Mouse (Mus musculus): Measurements from ENCODE around the gene Zfp653.

The Zfp653 gene

GRCm38 (mm10) chr9:22067195-22067594 is 4.0 kb downstream of the Zfp653 start:
- DNase-seq: no peak

- DNase-seq: no peak
Observed at GRCm38 (mm10) chr9:22066433-22066832, 4.7 kb downstream of the Zfp653 start.

GRCm38 (mm10) chr9:22065642-22066041 is 5.5 kb downstream of the Zfp653 start:
- no peak for DNase-seq

GRCm38 (mm10) chr9:22064341-22064740 is 6.8 kb downstream of the Zfp653 start:
- DNase-seq: no peak

- DNase-seq: peak; percentile 82
Observed at GRCm38 (mm10) chr9:22061339-22061738, 9.8 kb downstream of the Zfp653 start.

- DNase-seq: no peak
Observed at GRCm38 (mm10) chr9:22058011-22058424, 13.2 kb downstream of the Zfp653 start.

GRCm38 (mm10) chr9:22057031-22057517 is 14.1 kb downstream of the Zfp653 start:
- DNase-seq: no peak

- DNase-seq: no peak
Observed at GRCm38 (mm10) chr9:22056303-22056910, 14.8 kb downstream of the Zfp653 start.

- DNase-seq: no peak
Observed at GRCm38 (mm10) chr9:22055713-22056112, 15.5 kb downstream of the Zfp653 start.

GRCm38 (mm10) chr9:22054411-22055076 is 16.6 kb downstream of the Zfp653 start:
- peak; percentile 87 for DNase-seq

- no peak for DNase-seq
Observed at GRCm38 (mm10) chr9:22053657-22054056, 17.5 kb downstream of the Zfp653 start.

- peak; percentile 89 for DNase-seq
Observed at GRCm38 (mm10) chr9:22051958-22052254, 19.3 kb downstream of the Zfp653 start, which contains the start of gene Elavl3. Gene Elavl3 (minus strand): TSS chr9:22052023.

GRCm38 (mm10) chr9:22051161-22051957 is 19.8 kb downstream of the Zfp653 start:
- peak; percentile 52 for DNase-seq

- DNase-seq: peak; percentile 82
Observed at GRCm38 (mm10) chr9:22050351-22050889, 20.8 kb downstream of the Zfp653 start.

- no peak for DNase-seq
Observed at GRCm38 (mm10) chr9:22049721-22050270, 21.4 kb downstream of the Zfp653 start.

GRCm38 (mm10) chr9:22049315-22049714 is 21.9 kb downstream of the Zfp653 start:
- no peak for DNase-seq

GRCm38 (mm10) chr9:22047329-22047728 is 23.8 kb downstream of the Zfp653 start:
- DNase-seq: no peak

GRCm38 (mm10) chr9:22041832-22042231 is 29.3 kb downstream of the Zfp653 start:
- DNase-seq: no peak

GRCm38 (mm10) chr9:22037826-22038225 is 33.4 kb downstream of the Zfp653 start:
- no peak for DNase-seq

- DNase-seq: no peak
Observed at GRCm38 (mm10) chr9:22035300-22036044, 35.7 kb downstream of the Zfp653 start.

GRCm38 (mm10) chr9:22030386-22030785 is 40.8 kb downstream of the Zfp653 start:
- DNase-seq: peak; percentile 43

- DNase-seq: no peak
Observed at GRCm38 (mm10) chr9:22028467-22028866, 42.7 kb downstream of the Zfp653 start.
